Mouse (Mus musculus) midbrain, embryonic 11.5 days (tissue): Measurements from ENCODE around the gene Ctbp1. TPM values are rescaled to one million over a fixed set of nuclear protein-coding genes. Genes with fewer than 3 reads are reported as not detected.

ENCODE experiments used
- ATAC-seq: fragments of 200-750 bp; cut with Nextera tagmentation; 2 replicates; pipeline ENCODE4 v1.8.0; 2017; ENCODE audit warnings: moderate TSS enrichment, moderate library complexity; ENCODE audit not compliant: low FRiP score
- DNase-seq: peaks from one replicate; pipeline ENCODE4 v3.0.0; 2015; ENCODE audit warnings: low spot score; ENCODE audit errors: missing footprints
- H3K27ac ChIP-seq: fragments of 300-500 bp; sonication (generic); 2 replicates; pipeline ENCODE4 v1.5.1; 2014; ENCODE audit warnings: low read depth, low read length
- H3K27me3 ChIP-seq: fragments of 300-500 bp; sonication (generic); 2 replicates; pipeline ENCODE4 v1.6.1; 2014; ENCODE audit warnings: mild to moderate bottlenecking, low read length, moderate library complexity, mixed read lengths; ENCODE audit not compliant: control insufficient read depth, insufficient read depth
- H3K36me3 ChIP-seq: fragments of 300-500 bp; sonication (generic); 2 replicates; pipeline ENCODE4 v1.6.1; 2014; ENCODE audit warnings: mild to moderate bottlenecking, low read length, moderate library complexity, mixed read lengths; ENCODE audit not compliant: control insufficient read depth, insufficient read depth
- H3K4me1 ChIP-seq: fragments of 300-500 bp; sonication (generic); 2 replicates; pipeline ENCODE4 v1.6.1; 2014; ENCODE audit warnings: low read length; ENCODE audit not compliant: control insufficient read depth, insufficient read depth
- H3K4me2 ChIP-seq: fragments of 300-500 bp; sonication (generic); 2 replicates; pipeline ENCODE4 v1.6.1; 2014; ENCODE audit warnings: mild to moderate bottlenecking, moderate library complexity
- H3K4me3 ChIP-seq: fragments of 300-500 bp; sonication (generic); 2 replicates; pipeline ENCODE4 v1.5.1; 2014; ENCODE audit warnings: low read depth, low read length
- H3K9ac ChIP-seq: fragments of 300-500 bp; sonication (generic); 2 replicates; pipeline ENCODE4 v1.6.1; 2014; ENCODE audit warnings: low read length
- H3K9me3 ChIP-seq: fragments of 300-500 bp; sonication (generic); 2 replicates; pipeline ENCODE4 v1.6.1; 2016; ENCODE audit warnings: low read length; ENCODE audit not compliant: control insufficient read depth
- WGBS: fragments of 180-500 bp; shearing (Covaris S2); extraction: QIAGEN DNeasy Blood & Tissue Kit; methylation state at CpG from one replicate; pipeline ENCODE4 v1.1.7; 2014; 5-methylcytosine and 5-hydroxymethylcytosine counted together
- polyA plus RNA-seq: library from polyadenylated mRNA; unstranded; fragments of >200 nt; fragmentation: Nextera tagmentation; extraction: Ambion mirVana; gene quantifications from 2 replicates; pipeline ENCODE4 v1.2.1, GENCODE M21; 2014

Gene Ctbp1
- polyA plus RNA-seq, 1 experiment from 2014 or later = 546 TPM

DNA sequence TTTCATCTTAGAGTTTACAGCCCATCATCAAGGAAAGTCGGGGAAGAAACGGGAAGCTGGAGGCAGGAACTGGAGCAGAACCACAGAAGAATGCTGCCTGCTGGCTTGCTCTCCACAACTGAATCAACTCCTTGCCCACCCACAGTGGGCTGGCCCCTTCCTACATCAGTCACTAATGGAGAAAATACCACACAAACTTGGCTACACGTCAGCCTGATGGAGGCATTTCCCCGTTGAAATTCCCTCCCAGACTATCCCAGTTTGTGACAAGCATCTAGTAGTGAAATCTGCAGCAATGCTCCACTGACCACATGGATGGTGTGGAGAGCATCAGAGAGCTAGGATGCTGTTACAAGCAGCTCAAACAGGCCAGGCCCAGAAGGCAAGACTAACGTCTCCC is 42.0 kb downstream of the Ctbp1 start:
- Histone ChIP-seq H3K27me3 (no peaks in the 10 kb centered on the region), H3K4me2 (no peak overlapping the region), H3K4me3 (no peak overlapping the region), H3K36me3 (no peaks in the 10 kb centered on the region), H3K9ac (no peak overlapping the region), H3K4me1 (no peaks in the 10 kb centered on the region), H3K27ac (no peak overlapping the region), H3K9me3 (no peaks in the 10 kb centered on the region)
- 84% methylated on average over 5 of the region's 5 CpGs for WGBS
- DNase-seq (no peak), ATAC-seq (no peak)

DNA sequence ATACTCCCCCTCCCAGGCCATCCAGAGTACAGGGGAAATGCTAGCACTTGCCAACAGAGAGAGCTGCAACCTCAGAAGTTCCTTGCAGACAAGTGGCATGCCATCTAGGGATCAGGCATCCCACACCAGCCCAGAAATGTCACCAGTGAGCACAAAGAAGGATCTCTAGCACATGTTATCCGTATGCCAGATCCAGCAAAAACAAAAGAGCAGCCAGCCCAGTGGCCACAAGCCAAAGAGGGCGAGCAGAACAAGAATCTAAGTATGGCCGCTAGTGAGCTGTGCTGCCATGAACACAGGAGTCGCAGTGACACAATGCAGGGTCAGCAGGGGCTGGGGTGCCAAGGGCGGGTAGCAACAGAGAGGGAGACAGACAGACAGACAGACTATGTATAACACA is 44.5 kb downstream of the Ctbp1 start:
- Histone ChIP-seq H3K27me3 (no peaks in the 10 kb centered on the region), H3K4me1 (no peaks in the 10 kb centered on the region), H3K36me3 (no peaks in the 10 kb centered on the region), H3K9ac (no peak overlapping the region), H3K9me3 (no peaks in the 10 kb centered on the region), H3K4me2 (no peak overlapping the region), H3K4me3 (no peak overlapping the region), H3K27ac (no peak overlapping the region)
- DNase-seq (peak; percentile 12), ATAC-seq (no peak)
- 57% methylated on average over 5 of the region's 5 CpGs for WGBS

DNA sequence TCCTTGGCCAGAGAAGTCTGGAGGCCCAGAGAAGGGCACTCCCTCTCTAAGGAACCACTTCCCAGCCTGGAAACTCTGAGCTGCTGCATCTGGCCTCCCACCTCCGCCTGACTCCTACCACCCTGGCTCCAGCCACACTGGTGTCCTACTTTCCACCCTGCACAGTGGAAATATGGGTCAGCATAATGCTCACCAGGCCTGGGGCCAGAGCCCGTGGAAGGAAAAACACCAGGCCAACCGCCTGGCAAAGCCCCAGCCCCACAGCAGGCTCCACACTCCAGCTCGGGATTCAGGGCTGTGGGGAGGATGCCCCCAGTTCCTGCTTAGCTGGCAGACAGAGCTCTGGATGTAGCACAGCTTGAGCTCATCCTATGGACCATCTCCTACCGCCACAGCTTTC is 46.4 kb downstream of the Ctbp1 start:
- H3K9ac ChIP-seq = no peak overlapping the region
- DNase-seq (no peak), ATAC-seq (no peak)
- 77% methylated on average over 5 of the region's 5 CpGs for WGBS
- H3K27ac ChIP-seq = no peak overlapping the region
- H3K4me2 ChIP-seq = no peak overlapping the region
- H3K9me3 ChIP-seq = no peaks in the 10 kb centered on the region
- no peaks in the 10 kb centered on the region for H3K27me3 ChIP-seq
- no peaks in the 10 kb centered on the region for H3K36me3 ChIP-seq
- no peaks in the 10 kb centered on the region for H3K4me1 ChIP-seq
- no peak overlapping the region for H3K4me3 ChIP-seq

DNA sequence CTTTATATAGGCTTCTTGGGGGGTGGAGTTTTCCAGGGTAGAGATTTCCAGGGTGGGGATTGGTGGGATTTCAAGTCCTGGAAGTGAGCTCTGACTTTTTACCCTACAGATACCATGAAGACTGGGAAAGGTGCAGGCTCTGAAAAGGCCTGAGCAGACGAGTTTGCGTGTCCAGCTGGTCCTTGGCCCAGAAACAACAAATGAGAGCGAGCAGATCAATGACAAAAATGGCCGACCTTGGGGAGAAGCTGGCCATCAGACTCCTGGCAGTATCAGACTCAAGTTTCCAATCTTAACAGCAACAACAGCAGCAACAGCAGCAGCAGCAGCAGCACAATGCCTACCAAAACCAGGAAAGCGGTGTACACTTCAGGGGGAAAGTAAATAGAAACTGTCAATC is 49.1 kb downstream of the Ctbp1 start:
- H3K4me2 ChIP-seq = no peak overlapping the region
- no peaks in the 10 kb centered on the region for H3K27me3 ChIP-seq
- no peaks in the 10 kb centered on the region for H3K4me1 ChIP-seq
- WGBS = 87% methylated on average over 5 of the region's 5 CpGs
- no peaks in the 10 kb centered on the region for H3K36me3 ChIP-seq
- H3K9me3 ChIP-seq = no peaks in the 10 kb centered on the region
- no peak for DNase-seq
- no peak overlapping the region for H3K27ac ChIP-seq
- ATAC-seq = no peak
- H3K4me3 ChIP-seq = no peak overlapping the region
- H3K9ac ChIP-seq = no peak overlapping the region

DNA sequence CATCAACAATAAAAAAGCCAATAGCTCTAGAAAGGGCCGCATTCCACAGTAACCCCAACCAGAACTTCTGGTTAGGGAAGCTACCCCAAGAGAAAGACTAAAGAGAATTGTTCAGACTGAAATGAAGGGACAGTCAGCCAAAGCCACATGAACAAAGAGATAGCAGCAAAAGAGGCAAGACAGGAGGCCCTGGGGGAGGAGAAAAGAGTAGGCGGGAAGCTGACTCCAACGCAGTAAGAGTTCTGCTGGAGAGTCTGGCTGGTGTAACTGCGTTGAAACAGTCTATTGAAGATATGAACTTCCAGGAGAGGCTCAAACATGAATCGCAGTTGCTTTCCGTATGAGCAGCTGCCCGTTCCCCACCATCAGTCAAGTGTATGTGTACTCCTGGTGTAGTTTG is 50.3 kb downstream of the Ctbp1 start:
- no peak overlapping the region for H3K4me2 ChIP-seq
- DNase-seq = no peak
- WGBS = 86% methylated on average over 7 of the region's 7 CpGs

DNA sequence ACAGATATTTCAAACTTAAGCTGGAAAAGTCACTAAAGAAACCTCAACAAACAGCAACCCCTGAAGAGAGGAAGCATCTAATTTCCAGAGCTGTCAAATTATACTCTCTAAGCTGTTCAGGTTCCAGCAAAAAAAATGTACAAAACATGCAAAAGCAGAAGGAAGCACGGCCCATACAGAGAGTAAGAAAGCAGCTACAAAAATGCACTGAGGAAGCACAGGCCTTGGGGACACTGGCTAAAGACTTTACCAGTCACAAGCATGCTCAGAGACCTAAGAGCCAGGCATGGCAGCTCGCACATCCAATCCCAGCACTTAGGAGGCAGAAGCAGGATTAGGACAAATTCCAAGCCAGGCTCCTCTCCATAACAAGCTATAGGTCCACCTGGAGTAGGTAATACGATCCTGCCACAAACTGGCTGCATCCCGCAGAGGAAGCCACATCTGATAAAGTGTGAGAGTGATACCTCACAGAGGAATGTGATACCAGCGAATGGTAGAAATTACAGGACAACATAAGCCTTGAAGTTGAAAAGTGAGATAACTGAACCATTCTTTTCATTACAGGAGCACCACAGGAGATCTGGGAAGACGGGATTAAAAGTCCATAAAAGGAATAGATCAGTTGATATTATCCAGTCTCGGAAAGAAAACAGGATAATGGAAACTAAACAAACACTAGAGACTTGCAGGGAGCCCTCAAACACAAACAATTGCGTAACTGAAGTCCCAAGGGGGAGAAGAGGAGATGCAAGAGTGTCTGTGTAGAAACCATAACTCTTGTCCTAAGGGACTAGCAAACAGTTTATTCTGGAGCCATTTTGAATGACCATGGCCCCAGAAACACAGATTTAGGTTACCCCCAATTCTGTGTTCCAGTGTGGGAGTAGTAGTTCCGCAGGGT is 51.7 kb downstream of the Ctbp1 start:
- DNase-seq = peak; percentile 49
- H3K4me2 ChIP-seq = no peak overlapping the region
- no peaks in the 10 kb centered on the region for H3K9me3 ChIP-seq
- H3K4me3 ChIP-seq = no peak overlapping the region
- peaks cover 5% of the 10 kb centered on the region for H3K4me1 ChIP-seq
- H3K27ac ChIP-seq = no peak overlapping the region
- H3K27me3 ChIP-seq = no peaks in the 10 kb centered on the region
- H3K36me3 ChIP-seq = no peaks in the 10 kb centered on the region
- ATAC-seq = no peak
- no peak overlapping the region for H3K9ac ChIP-seq
- whole genome bisulfite sequencing = 71% methylated on average over 9 of the region's 9 CpGs

More for the DNA sequence above, 50.3 kb downstream of the Ctbp1 start:
- Histone ChIP-seq H3K9me3 (no peaks in the 10 kb centered on the region), H3K27me3 (no peaks in the 10 kb centered on the region), H3K4me3 (no peak overlapping the region), H3K4me1 (no peaks in the 10 kb centered on the region), H3K36me3 (no peaks in the 10 kb centered on the region), H3K9ac (no peak overlapping the region), H3K27ac (no peak overlapping the region)
- no peak for ATAC-seq

DNA sequence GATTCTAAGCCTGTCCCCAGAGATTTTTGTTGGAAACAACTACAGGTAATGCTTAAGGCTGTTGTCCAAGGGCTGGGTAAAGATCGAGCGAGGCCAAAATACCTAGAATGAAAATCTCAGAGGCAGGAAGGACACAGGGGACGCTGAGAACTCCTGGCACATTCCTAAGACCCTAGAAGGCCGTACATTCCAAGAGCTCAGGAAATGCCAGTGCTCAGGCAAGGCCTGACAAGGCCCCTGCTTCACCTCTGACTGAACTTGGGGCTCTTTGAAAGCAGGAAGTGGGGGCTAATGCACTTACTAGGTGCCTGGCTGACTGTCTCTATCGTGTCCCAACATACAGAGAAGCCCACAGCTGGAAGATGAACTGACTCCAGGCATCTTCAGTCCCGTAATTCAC is 52.4 kb downstream of the Ctbp1 start:
- WGBS = 80% methylated on average over 6 of the region's 6 CpGs
- ATAC-seq (no peak), DNase-seq (no peak)
- Histone ChIP-seq H3K27me3 (no peaks in the 10 kb centered on the region), H3K4me2 (no peak overlapping the region), H3K9ac (no peak overlapping the region), H3K9me3 (no peaks in the 10 kb centered on the region), H3K36me3 (no peaks in the 10 kb centered on the region), H3K27ac (no peak overlapping the region), H3K4me3 (no peak overlapping the region), H3K4me1 (peaks cover 11% of the 10 kb centered on the region)

DNA sequence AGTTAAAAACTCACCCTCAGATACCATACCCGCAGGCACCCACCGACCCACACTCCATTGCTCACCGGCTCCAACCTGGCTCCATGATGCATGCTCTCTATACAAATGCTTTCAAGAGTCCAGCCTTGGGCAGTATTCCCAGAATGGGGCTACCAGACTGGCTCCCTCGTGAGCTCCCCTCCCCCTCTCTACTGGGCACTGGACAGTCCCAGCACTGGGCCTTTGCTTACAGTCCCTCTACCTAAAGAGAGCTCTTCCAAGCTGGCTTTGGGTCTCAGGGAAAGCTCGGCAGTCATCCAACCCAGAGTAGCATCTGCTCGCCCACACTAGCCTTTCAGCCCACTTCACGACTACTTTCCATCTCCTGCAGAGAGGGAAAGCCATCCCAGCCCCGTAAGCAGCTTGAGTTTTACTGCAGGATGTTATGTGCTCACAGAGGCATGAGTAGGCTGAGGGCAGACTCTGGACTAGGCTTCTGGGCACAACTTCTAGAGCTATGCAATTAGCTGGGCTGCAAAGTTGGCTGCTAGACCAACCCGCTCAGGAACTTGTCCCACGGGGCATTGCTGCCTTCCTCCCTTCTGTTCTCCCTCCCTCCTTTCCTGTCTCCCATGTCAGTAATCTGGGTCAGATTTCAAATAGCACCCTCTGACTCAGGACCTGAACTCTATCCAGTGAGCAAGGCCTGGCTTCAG is 54.3 kb downstream of the Ctbp1 start:
- Histone ChIP-seq H3K36me3 (no peaks in the 10 kb centered on the region), H3K4me2 (no peak overlapping the region), H3K4me3 (no peak overlapping the region), H3K4me1 (peaks cover 11% of the 10 kb centered on the region), H3K27me3 (no peaks in the 10 kb centered on the region), H3K9ac (no peak overlapping the region), H3K27ac (no peak overlapping the region), H3K9me3 (no peaks in the 10 kb centered on the region)
- ATAC-seq (no peak), DNase-seq (no peak)
- 81% methylated on average over 10 of the region's 10 CpGs for WGBS

DNA sequence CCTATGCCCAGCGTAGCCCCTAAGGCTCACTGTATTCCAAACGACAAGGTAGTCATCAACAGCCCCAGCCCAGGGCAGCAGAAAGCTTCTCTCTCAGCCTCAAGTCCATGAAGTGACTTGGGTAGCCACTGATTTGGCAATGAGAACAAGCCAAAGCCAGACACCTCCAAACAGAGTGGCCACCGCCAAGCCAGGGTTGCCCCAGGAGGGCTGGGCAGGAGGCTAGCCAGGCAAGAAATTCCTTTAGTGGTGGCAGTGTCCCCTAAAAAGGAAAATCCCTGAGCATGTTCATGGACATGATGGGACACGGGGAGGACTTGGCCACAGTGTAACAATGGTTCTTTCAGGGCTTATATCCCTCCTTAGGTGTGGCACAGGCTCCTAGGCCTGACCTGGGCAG is 55.0 kb downstream of the Ctbp1 start:
- H3K9ac ChIP-seq = no peak overlapping the region
- ATAC-seq = no peak
- peaks cover 11% of the 10 kb centered on the region for H3K4me1 ChIP-seq
- H3K9me3 ChIP-seq = no peaks in the 10 kb centered on the region
- H3K4me3 ChIP-seq = no peak overlapping the region
- no peak for DNase-seq
- H3K36me3 ChIP-seq = no peaks in the 10 kb centered on the region
- H3K27ac ChIP-seq = no peak overlapping the region
- H3K4me2 ChIP-seq = no peak overlapping the region
- 85% methylated on average over 4 of the region's 4 CpGs for WGBS
- H3K27me3 ChIP-seq = no peaks in the 10 kb centered on the region
